Mouse (Mus musculus) ZHBTc4 (cell line): ENCODE data around the gene 4931429L15Rik.
"Not testable (repeated sequence)": the region's sequence is repeated elsewhere in the genome, so short reads cannot be mapped to it uniquely, and the experiment has no call there.

Experiments used
- DNase-seq: peaks from one replicate; pipeline ENCODE4 v3.0.0-alpha.2; 2011; ENCODE audit warnings: low read depth, low spot score

Gene 4931429L15Rik

DNA sequence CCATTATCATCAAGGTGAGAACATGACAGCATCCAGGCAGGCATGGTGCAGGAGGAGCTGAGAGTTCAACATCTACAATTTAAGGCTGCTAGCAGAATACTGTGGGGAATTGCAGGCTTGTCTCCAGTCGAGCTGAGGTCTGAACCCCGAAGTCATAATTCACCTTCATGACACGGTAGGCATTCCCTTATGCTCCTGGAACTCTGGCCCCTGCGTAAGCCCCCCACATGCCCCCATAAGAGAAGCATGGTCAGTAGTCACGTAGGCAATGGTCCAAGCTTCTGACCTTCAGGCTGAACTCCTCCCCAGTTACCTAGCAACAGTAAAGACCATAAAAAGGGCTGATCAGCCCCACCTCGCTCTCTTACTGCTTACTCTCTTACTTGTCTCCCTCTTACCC lies at the start of gene 4931429L15Rik:
TSS of gene 4931429L15Rik (minus strand) at position 101 of the 400 bp plus-strand sequence.
- DNase-seq: not testable (repeated sequence)

- no peak for DNase-seq
These were observed 42.7 kb upstream of the 4931429L15Rik start for GRCm38 (mm10) chr9:46362459-46362858.

- no peak for DNase-seq
These were observed 41.8 kb upstream of the 4931429L15Rik start for GRCm38 (mm10) chr9:46361461-46362111.

DNA sequence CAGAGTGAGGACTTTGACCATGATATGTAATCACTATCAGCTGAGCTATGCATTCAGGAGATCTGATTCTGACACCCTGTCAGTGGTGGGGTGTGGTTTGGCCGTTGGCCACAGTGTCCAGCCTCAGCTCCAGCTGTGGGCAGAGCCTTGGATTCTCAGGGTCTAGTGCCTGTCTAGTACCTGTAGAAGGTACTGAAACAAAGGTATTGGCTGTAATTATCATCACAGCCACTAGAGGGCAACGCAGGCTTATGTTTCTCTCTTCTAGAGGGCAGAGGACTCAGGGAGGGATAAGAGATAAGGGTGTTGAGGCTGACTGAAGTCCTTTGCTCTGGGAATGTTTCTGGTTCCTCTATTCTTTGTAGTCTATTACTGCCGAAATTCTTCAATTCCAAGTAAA lies 34.2 kb upstream of the 4931429L15Rik start:
- DNase-seq: peak; percentile 88

DNA sequence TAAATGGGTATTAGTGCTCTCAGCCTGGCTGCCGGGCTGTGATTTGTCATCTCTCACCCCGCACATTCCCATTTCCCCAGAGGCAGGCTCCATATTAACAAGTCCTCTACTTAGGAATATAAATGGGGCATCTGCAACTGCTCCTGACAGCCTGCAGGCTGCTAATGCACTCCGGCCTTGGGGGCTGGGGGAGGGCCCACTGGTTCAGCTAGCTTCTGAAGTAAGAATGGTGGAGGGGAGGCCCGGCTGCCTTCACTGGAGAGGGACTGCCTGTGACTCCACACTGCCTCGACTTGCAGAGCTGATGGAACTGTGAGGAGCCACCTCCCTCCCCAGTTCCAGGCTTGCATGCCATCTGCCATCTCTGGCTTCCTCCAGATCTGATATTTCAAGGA lies 33.5 kb upstream of the 4931429L15Rik start:
- DNase-seq: no peak

DNA sequence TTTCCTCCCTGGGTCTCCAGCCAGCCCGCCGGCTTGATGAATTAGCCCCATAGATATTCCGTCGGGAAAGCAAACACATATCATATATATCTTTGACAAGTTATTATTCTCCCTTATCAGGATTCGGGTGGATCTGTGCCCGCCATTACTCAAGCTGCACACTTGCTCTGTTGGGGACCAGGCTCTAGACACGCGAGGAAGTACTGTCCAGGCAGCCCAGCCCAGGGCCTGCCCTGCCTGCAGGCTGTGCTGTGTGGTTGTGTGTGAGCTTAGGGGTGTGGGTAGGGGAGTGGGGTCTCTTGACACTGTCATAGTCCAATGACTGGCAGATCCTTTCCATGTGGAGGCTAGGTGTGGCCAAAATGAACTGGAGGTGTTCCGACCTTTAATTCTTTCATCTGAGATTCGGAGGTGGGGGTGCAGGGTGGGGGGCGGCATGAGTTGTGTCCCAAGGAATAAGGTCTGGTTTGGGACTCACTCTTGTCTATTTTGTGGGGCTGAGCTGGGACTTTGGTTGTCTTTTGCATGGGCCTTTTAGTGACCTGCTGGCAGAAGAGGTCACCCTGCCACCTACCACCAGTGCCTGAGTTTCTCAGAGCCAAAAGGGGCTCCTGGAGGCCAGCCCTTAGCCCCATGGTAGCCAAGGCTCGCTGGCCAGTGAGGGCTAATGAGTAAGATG lies 33.0 kb upstream of the 4931429L15Rik start:
- no peak for DNase-seq

GRCm38 (mm10) chr9:46350451-46350981 lies 30.7 kb upstream of the 4931429L15Rik start:
- DNase-seq: no peak

DNA sequence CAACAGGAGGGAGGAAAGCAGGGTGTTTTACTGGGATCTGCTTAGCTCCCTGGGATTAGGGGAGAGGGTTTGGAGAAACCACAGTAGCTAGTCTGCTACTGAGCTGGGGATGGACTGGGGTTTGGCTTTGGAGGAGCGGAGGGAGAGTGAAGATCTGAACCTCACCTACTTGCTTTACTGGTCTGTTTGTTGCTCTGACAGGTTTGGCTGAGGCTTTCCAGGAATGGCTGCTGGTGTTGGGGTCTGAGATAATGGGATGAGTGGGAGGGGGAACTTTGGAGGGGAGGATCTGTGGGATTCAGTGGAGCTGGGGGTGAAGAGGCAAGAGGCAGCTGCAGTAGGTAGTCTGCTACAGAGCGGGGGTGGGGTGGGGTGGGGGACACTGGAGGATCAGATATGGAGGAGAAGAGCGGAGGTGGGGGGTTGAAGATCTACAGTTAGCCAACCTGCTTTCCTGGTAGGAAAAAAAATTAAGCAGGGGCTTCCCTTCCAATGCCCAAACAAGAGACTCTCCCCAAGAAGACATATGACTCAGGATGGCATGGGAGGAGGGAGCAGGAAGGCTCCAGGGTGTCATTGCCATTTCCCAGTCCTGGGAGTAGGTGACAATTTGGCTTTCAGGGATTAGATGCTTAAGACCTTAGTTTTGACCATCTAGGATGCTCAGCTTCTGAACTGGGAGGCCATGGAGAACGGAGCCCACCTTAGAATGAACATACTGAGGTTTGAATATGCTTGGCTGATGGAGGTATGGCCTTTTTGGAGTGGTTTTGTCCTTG lies 26.3 kb upstream of the 4931429L15Rik start:
- no peak for DNase-seq

DNA sequence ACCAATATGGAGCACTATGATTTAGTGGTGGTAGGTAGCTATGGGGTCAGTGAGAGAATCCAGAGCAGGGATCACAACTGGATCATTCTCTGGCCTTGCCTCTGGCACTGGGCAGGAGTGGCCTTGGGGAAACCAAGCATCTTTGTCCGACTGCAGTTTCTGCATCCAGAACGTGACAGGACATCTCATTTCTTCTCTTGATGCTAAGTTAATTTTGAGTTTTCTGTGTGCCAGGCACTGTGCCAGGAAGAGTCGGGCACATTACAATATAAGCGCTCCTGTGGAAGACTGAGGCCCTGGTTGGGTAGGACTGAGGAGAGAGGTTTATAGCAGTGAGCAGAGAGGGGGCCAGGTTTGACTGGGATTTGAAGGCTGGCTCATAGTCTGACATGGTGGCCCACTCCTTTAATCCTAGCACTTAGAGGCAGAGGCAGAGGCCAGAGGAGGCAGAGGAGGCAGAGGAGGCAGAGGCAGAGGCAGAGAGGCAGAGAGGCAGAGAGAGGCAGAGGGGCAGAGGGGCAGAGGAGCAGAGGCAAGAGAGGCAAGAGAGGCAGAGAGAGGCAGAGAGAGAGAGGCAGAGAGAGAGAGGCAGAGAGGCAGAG lies 19.4 kb upstream of the 4931429L15Rik start:
- no peak for DNase-seq

GRCm38 (mm10) chr9:46338384-46338783 lies 18.6 kb upstream of the 4931429L15Rik start:
- DNase-seq: no peak

DNA sequence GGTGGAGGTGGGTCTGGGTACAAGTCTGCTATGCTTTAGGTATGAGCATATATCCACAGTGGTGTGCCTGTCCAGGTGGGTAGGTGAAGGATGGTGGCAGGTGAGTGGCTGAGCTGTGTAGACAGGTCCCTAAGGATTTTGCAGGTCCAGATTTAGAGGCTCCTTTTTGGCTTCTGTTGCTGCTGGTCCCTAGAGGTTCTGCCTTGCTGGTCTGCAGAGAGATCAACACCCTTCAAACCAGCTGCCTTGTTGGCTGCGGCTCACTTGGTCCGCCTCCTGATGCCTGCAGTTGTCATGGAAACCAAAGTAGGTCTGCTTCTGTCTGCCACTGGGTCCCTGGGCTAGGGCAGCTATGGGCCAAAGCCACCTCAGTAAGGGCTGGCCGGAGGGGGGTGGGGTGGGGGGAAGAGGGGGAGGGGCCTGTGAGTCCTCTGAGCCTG lies 18.1 kb upstream of the 4931429L15Rik start:
- peak; percentile 93 for DNase-seq

- DNase-seq: no peak
These were observed 17.5 kb upstream of the 4931429L15Rik start for GRCm38 (mm10) chr9:46337331-46337730.

DNA sequence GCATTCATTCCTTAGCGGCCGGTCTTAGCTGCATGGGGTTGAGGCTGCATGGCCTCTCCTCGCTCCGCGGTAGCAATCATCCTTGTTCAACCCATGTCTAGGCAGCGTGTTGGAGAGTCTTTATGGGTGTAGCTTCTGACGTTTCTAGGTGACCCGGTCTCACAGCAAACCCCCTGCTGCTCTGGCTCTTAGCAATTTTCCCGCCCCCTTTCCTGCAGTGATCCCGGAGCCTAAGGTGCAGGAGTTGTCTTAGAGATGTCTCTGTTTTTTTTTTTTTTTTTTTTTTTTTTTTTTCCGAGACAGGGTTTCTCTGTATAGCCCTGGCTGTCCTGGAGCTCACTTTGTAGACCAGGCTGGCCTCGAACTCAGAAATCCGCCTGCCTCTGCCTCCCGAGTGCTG lies 16.5 kb upstream of the 4931429L15Rik start:
- peak; percentile 38 for DNase-seq

DNA sequence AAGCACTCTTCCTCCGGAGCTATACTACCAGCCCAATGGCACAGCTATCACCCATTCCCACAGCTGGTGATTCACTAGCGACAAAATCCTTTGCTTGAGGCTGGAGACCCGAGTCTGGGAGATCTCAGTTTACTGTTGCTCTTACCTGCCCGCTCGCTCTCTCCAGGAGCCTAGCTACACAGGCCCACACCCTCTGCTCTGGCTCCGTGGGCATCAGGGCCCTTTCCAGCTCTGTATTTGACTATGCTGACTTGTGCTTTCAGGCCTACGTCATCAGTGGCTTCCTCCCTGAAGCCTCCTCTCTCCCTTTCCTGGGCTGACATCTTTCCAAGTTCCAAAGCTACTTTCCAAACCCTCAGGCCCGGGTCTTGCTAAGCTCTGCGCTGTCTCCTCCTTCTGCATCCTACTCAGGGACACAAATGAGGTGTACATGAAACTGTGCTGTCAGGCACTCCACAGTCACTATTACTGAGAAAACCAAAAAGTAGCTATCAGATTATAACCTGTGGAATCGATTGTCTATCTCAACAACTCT lies 15.7 kb upstream of the 4931429L15Rik start:
- DNase-seq: peak; percentile 81

GRCm38 (mm10) chr9:46334471-46335025 lies 14.8 kb upstream of the 4931429L15Rik start:
- DNase-seq: peak; percentile 44

DNA sequence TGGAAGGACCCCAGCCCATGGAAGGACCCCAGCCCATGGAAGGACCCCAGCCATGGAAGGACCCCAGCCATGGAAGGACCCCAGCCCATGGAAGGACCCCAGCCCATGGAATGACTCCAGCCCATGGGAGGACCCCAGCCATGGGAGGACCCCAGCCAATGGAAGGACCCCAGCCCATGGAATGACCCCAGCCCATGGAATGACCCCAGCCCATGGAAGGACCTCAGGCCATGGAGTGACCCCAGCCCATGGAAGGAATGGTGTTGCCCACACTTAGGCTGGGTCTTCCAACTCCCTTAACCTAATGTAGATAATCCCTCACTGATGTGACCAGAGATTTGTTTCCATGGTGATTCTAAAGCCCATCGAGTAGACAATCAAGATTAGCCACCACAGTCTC lies 11.5 kb upstream of the 4931429L15Rik start:
- DNase-seq: no peak

- DNase-seq: peak; percentile 82
These were observed 10.8 kb upstream of the 4931429L15Rik start for GRCm38 (mm10) chr9:46330586-46330895.

- DNase-seq: peak; percentile 74
These were observed 10.2 kb upstream of the 4931429L15Rik start for GRCm38 (mm10) chr9:46329801-46330585.

GRCm38 (mm10) chr9:46329250-46329648 lies 9.5 kb upstream of the 4931429L15Rik start:
- peak; percentile 83 for DNase-seq

DNA sequence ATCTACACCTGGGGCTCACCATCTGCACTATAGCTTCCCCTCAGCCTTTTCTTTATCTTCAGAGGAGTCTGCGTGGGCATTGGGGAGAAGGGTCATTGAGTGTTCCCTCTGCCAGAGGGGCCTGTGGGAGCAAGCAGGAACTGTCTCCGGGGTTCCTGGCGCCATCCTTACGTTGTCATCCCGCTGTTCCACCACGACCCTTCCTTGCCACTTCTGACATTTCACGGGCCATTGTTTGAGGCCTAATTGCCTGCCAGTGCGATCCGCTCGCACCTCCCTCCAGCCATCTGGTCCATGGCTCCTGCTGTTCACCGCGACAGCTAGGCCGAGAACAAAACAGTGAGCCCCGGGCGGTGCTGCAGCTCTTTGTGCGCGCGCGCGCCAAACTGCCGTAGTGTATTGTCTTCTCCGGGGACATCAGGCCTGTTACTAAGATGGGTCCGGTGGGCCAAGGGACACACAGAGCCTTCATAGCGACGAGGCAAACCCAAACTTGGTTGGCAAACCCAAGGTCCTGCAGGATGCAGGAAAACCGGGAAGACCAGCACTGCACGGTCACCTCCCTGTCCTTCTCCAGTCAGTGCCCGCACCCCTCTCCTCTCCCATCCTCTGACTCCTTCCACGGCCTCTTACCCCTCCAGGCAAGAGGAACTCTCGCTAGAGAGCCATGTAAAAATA lies 8.9 kb upstream of the 4931429L15Rik start:
- DNase-seq: peak; percentile 89
